Mouse (Mus musculus) kidney, postnatal 14 days (tissue): ENCODE results near the gene Stk25.

Source experiments
- DNase-seq: peaks from one replicate; pipeline ENCODE4 v3.0.0; 2022; ENCODE audit warnings: mixed read lengths

The Stk25 gene

GRCm38 (mm10) chr1:93607090-93608083, 51.1 kb downstream of the Stk25 start:
- no peak for DNase-seq

- no peak for DNase-seq
Observed at GRCm38 (mm10) chr1:93603921-93604320, 54.5 kb downstream of the Stk25 start.

DNA sequence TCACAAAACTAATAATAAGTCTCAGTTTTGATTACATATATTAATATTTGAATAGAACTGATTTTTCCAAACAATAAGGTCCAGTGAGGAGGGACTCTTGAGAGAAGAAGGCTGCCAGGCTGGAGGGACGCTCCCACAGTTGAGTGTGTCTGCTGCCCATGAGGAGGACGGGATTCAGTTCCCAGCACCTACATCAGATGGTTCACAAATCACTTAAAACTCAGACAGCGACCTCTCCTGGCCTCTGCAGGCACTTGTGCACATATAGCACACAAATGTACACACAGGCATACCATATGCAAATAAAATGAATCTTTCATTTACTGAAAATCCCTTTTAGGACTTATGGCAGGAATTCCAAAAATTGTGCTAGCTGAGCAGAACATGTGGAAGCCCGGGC, 55.5 kb downstream of the Stk25 start:
- no peak for DNase-seq

DNA sequence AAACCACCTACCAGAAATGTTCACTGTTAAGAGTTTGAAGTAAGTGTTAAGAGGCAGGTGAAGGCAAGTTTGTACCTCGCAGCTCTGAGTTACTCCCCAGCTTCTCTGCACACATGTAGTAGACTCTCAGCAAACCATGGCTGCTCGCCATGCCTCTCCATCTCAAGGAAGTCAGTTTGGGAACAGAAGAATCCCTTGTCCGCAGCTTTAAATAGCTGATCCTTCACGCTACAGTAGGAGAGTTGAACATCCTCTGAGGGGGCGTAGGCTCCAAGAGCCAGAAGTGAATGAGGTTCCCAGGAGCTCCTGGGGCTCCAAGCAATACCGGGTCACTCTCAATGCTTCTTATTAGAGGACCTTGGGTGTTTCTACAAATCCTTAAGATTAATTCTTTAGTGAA, 62.5 kb downstream of the Stk25 start:
- no peak for DNase-seq

DNA sequence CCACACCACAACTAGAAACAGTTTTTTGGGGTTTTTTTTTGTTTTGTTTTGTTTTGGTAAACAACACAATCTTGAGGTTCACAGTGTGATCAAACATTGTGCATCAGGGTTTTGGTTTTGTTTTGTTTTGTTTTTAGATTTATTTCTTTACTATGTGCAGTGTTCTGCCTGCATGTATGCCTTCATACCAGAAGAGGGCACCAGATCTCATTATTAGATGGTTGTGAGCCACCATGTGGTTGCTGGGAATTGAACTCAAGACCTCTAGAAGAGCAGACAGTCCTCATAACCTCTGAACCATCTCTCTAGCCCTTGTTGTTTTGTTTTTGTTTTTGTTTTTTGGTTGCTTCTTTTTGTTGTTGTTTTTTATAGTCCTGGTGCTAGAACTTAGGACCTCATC, 64.5 kb downstream of the Stk25 start:
- DNase-seq: no peak

- DNase-seq: peak; percentile 39
Observed at GRCm38 (mm10) chr1:93588346-93588745, 70.1 kb downstream of the Stk25 start.

DNA sequence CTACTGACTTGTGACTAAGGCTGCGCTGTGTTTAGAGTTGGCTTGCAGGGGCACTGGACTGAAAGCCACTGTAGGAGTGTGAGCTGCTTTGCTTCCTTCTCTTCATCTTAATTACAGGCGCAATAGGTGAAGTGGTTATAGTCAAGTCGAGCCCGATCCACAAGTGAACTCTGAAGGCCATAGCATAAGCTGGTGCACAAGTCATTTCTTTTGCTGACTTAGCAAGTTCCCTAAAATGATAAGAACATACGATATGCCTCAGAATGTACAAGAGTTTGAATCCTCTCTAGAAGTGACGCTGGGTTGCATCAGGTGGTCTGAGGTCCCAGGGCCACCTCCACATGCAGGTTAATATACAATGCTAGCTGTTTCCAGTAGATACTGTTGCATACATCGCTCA, 76.9 kb downstream of the Stk25 start:
- no peak for DNase-seq

DNA sequence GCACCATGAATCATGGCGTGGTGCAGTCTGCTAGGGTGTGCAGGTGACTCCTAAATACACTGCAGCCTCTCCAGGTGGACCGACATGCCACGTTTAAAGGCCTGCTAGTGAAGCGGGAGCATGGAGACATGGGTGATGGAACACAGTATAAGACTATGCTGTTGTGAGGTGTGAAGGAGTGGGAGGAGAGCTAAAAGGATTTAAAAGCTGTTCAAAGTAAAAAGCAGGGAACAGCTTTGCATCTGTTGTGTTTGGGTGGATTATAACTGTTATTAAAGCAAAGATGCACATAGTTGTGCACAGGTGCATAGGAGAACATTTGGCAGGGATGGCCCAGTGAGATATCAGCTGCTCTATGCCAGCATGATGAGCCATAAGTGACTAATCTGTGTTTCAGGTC, 80.6 kb downstream of the Stk25 start:
- no peak for DNase-seq

DNA sequence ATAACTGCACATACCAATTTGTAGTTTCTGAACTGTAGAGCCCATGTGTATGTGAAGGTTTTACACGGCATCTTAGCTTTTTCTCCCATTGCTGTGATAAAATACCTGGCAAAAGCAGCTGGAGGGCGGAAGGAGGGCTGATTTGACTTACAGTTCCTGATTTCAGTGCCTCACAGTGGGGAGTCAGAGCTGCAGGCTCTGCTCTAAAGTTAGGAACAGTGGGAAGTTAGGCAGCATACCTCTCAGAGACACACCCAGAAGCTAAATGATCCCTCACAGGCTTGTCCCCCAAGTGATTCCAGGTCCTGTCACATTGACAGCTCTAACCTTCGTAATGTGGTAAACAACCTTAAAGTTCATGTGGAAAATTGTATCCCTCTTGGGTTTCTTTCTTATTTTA, 81.4 kb downstream of the Stk25 start:
- no peak for DNase-seq
